In the genomic region with DNA sequence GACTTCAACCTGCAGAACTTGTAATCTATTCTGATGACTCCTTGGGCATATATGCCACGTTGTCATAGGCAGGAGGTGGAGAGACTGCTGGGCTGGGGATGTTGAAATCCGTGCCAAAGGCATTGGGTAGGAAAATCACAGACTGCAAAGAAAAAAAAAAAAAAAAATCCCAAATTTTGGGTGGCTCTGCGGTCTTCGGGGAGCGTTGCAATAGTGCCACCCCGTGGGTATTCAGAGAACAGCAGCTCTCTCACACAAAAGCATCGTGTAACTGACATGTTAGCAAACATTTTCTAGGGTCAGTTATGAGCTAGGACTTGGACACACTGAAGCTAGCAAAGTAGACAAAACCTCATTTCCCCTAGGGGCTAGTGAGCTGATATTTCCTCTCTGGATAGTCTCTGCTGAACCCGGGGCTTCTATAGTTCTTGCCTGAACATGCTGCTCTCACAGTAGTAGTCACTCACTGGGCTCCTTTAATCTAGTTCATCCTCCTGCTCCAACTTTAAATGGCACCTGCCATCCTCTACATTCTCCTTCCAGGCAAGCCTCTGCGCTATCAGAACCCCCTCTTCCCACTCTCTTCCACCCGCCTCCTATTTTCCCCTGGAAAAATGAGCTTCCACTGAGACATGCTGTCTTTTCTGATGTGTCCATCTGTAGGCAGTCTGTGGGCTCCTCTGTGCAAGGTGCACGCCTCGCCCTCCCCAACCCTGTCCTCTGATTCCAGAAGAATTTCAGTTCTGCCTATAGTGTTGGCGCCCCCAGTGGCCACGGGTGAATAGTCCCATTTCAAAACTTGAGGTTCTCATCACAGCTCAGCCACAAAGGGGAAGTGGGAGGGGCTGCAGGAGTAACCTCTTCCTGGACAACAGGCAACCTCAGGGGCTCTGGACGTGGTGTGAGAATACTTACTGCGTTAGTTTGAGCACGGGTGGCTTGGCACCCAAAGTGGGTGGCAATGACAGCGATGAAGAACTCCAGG, we compare ENCODE assay signal across 8 mouse cellular contexts. TPM values are rescaled to one million over a fixed set of nuclear protein-coding genes. Genes with fewer than 3 reads are reported as not detected.
DNase-seq lines count a peak whose midpoint lies in the region; ATAC-seq and TF ChIP-seq lines count a peak whose summit lies in the region.

No protein-coding gene starts in this region.

- H3K4me2 ChIP-seq in hindbrain, embryonic 12.5 days (replicated peaks) = peak overlapping the region; percentile 26
- peak overlapping the region; percentile 14; the same call in 1 of the 2 replicates for H3K4me2 ChIP-seq in lung, postnatal 0 days (replicated peaks; ENCODE audit: low read depth, low read length)

- H3K27me3 ChIP-seq in hindbrain, embryonic 12.5 days = 0 out of 2 replicates have a peak, but pooled peaks cover 3% of the 10 kb centered on the region
- H3K27me3 ChIP-seq in lung, postnatal 0 days (replicated peaks; ENCODE audit: insufficient read depth, low read length) = no peaks in the 10 kb centered on the region
- no peaks in the 10 kb centered on the region for H3K27me3 ChIP-seq in thymus, adult 2 months (ENCODE audit: control insufficient read depth, insufficient read depth, low read length)

- TF ChIP-seq POLR2A in thymus, adult 2 months (IDR thresholded peaks at IDR 0.05; ENCODE audit: control insufficient read depth, extremely low read depth, insufficient read depth, low read length, poor library complexity) = no peak

- H3K4me1 ChIP-seq in hindbrain, embryonic 12.5 days = peaks cover 4% of the 10 kb centered on the region
- H3K4me1 ChIP-seq in lung, postnatal 0 days (ENCODE audit: insufficient read depth, low read depth, low read length) = no peaks in the 10 kb centered on the region; the same call in 1 of the 2 replicates
- peaks cover 9% of the 10 kb centered on the region for H3K4me1 ChIP-seq in thymus, adult 2 months (replicated peaks; ENCODE audit: control insufficient read depth, insufficient read depth, low read length)

- ATAC-seq in hindbrain, embryonic 12.5 days (ENCODE audit: low FRiP score) = peak; percentile 48; the same call in 1 of the 2 replicates
- ATAC-seq in lung, postnatal 0 days = peak; percentile 58

- H3K4me3 ChIP-seq in hindbrain, embryonic 12.5 days = no peak overlapping the region
- no peak overlapping the region for H3K4me3 ChIP-seq in lung, postnatal 0 days (ENCODE audit: low read depth, low read length)
- H3K4me3 ChIP-seq in thymus, adult 2 months (ENCODE audit: control insufficient read depth, insufficient read depth, low read length) = peak overlapping the region; percentile 54

- no peak overlapping the region for H3K9ac ChIP-seq in hindbrain, embryonic 12.5 days
- H3K9ac ChIP-seq in lung, postnatal 0 days (replicated peaks; ENCODE audit: low read depth) = no peak overlapping the region

- 14% methylated on average over 18 of the region's 18 CpGs for WGBS in hindbrain, embryonic 12.5 days
- 13% methylated on average over 18 of the region's 18 CpGs for WGBS in lung, postnatal 0 days
- 3% methylated on average over 18 of the region's 18 CpGs for WGBS in thymus, adult 2 months

- TF ChIP-seq CTCF in lung, postnatal 0 days (IDR thresholded peaks at IDR 0.05) = peak; percentile 81
- TF ChIP-seq CTCF in thymus, adult 2 months (IDR thresholded peaks at IDR 0.05; ENCODE audit: borderline replicate concordance, control insufficient read depth, extremely low read depth, insufficient read depth, low read length, poor library complexity) = peak; percentile 95; the same call in 1 of the 2 replicates

- H3K9me3 ChIP-seq in hindbrain, embryonic 12.5 days (replicated peaks) = no peaks in the 10 kb centered on the region
- no peaks in the 10 kb centered on the region for H3K9me3 ChIP-seq in lung, postnatal 0 days (ENCODE audit: low read length)

- TF ChIP-seq EP300 in lung, postnatal 0 days (IDR thresholded peaks at IDR 0.05) = no peak

- H3K27ac ChIP-seq in hindbrain, embryonic 12.5 days = no peak overlapping the region
- no peak overlapping the region for H3K27ac ChIP-seq in lung, postnatal 0 days (ENCODE audit: low read length)
- no peak overlapping the region for H3K27ac ChIP-seq in thymus, adult 2 months (ENCODE audit: control insufficient read depth, insufficient read depth, low read length)

- no peaks in the 10 kb centered on the region for H3K36me3 ChIP-seq in hindbrain, embryonic 12.5 days
- no peaks in the 10 kb centered on the region for H3K36me3 ChIP-seq in lung, postnatal 0 days (ENCODE audit: insufficient read depth, low read length)
- no peaks in the 10 kb centered on the region for H3K36me3 ChIP-seq in thymus, adult 2 months (ENCODE audit: control insufficient read depth, insufficient read depth, low read length)

- DNase-seq in MN1 (ENCODE audit: low spot score) = peak; percentile 42
- DNase-seq in cerebellum, adult 9-11 months = peak; percentile 71
- peak; percentile 60 to 71 for DNase-seq in frontal cortex, postnatal 14 days (ENCODE audit: low spot score in 2 of 2)
- DNase-seq in layer of hippocampus, postnatal 10 days (ENCODE audit: low spot score in 2 of 2) = peak; percentile 78 to 85
- peak; percentile 88 for DNase-seq in lung, postnatal 0 days (ENCODE audit: low spot score)
- DNase-seq in ovary, adult 18-20 months (ENCODE audit: low spot score) = peak; percentile 41
- DNase-seq in thymus, adult 2 months = peak; percentile 94

RNA-seq across cellular contexts. Expression of gene Ms4a10, which starts 5.0 kb away (rescaled TPM):
- not detected in 2 replicates for polyA plus RNA-seq in hindbrain, embryonic 12.5 days (2016; fragmentation: Nextera tagmentation; extraction: Ambion mirVana)
- total RNA-seq in layer of hippocampus, postnatal 10 days (2021) = not detected
- polyA plus RNA-seq in lung, postnatal 0 days (2015; fragmentation: Nextera tagmentation; extraction: Ambion mirVana) = not detected in 2 replicates
- 1.8 and 2.8 TPM in 2 replicates for polyA plus RNA-seq in thymus, adult 2 months (2012; rRNA removed)

RNA-seq across cellular contexts. Expression of gene Ms4a15, which starts 13.6 kb away (rescaled TPM):
- not detected in 2 replicates for polyA plus RNA-seq in hindbrain, embryonic 12.5 days (2016; fragmentation: Nextera tagmentation; extraction: Ambion mirVana)
- total RNA-seq in layer of hippocampus, postnatal 10 days (2021) = not detected
- polyA plus RNA-seq in lung, postnatal 0 days (2015; fragmentation: Nextera tagmentation; extraction: Ambion mirVana) = 0.15 and 0.37 TPM in 2 replicates
- polyA plus RNA-seq in thymus, adult 2 months (2012; rRNA removed) = not detected in 2 replicates

RNA-seq across cellular contexts. Expression of gene Ccdc86, which starts 30.4 kb away (rescaled TPM):
- polyA plus RNA-seq in hindbrain, embryonic 12.5 days (2016; fragmentation: Nextera tagmentation; extraction: Ambion mirVana) = 21.5 and 21.7 TPM in 2 replicates
- 1 to 10 TPM; 9.3 to 9.9 TPM for total RNA-seq in layer of hippocampus, postnatal 10 days (2021)
- polyA plus RNA-seq in lung, postnatal 0 days (2015; fragmentation: Nextera tagmentation; extraction: Ambion mirVana) = 13.5 and 14.7 TPM in 2 replicates
- 5.8 and 8.8 TPM in 2 replicates for polyA plus RNA-seq in thymus, adult 2 months (2012; rRNA removed)

RNA-seq across cellular contexts. Expression of gene Ms4a18, which starts 38.4 kb away (rescaled TPM):
- polyA plus RNA-seq in hindbrain, embryonic 12.5 days (2016; fragmentation: Nextera tagmentation; extraction: Ambion mirVana) = not detected in 2 replicates
- not detected for total RNA-seq in layer of hippocampus, postnatal 10 days (2021)
- polyA plus RNA-seq in lung, postnatal 0 days (2015; fragmentation: Nextera tagmentation; extraction: Ambion mirVana) = not detected in 2 replicates
- 0.28 and 0.38 TPM in 2 replicates for polyA plus RNA-seq in thymus, adult 2 months (2012; rRNA removed)

RNA-seq across cellular contexts. Expression of gene Ptgdr2, which starts 42.5 kb away (rescaled TPM):
- polyA plus RNA-seq in hindbrain, embryonic 12.5 days (2016; fragmentation: Nextera tagmentation; extraction: Ambion mirVana) = 0.09 and 0.10 TPM in 2 replicates
- under 1 TPM; 0.29 to 0.39 TPM for total RNA-seq in layer of hippocampus, postnatal 10 days (2021)
- polyA plus RNA-seq in lung, postnatal 0 days (2015; fragmentation: Nextera tagmentation; extraction: Ambion mirVana) = 0.36 and 0.45 TPM in 2 replicates
- 0.73 and 1.0 TPM in 2 replicates for polyA plus RNA-seq in thymus, adult 2 months (2012; rRNA removed)

Comparison
In these comparisons a context has a peak if more than half of its experiments do, and no peak if none do; other contexts are left out.
1. DNase-seq: peak in every context shown above with its lines; median percentile 94 in thymus, adult 2 months; 88 in lung, postnatal 0 days; 82 in layer of hippocampus, postnatal 10 days; 71 in cerebellum, adult 9-11 months; 66 in frontal cortex, postnatal 14 days; 42 in MN1; 41 in ovary, adult 18-20 months.